Mouse (Mus musculus): ENCODE data around the gene Crhr2.

- TF ChIP-seq POLR2A (IDR thresholded peaks at IDR 0.05; ENCODE audit: control insufficient read depth, low read depth, low read length): no peak
- TF ChIP-seq CTCF (IDR thresholded peaks at IDR 0.05; ENCODE audit: control insufficient read depth, insufficient read depth, insufficient replicate concordance, low read depth, low read length): no peak
These were observed 4.4 kb downstream of the Crhr2 start for GRCm38 (mm10) chr6:55128391-55128790.

Data from testis, adult 2 months (tissue).